10 mouse cellular contexts compared by ENCODE assay signal in genomic region chr5:122811364-122812079, GRCm38 (mm10). TPM values are rescaled to one million over a fixed set of nuclear protein-coding genes. Genes with fewer than 3 reads are reported as not detected.
DNase-seq lines count a peak whose midpoint lies in the region; ATAC-seq and TF ChIP-seq lines count a peak whose summit lies in the region.
"Had no signal": no experiment of that assay in that cellular context is flagged by ENCODE, and none has a peak within 500 bp of the region (broad histone marks: within the 10 kb centered on the region; RNA-seq: fewer than 3 reads in every experiment).

No protein-coding gene starts in this region.

- 91% methylated on average over 9 of the region's 9 CpGs for WGBS in heart, embryonic 11.5 days (ENCODE audit: insufficient replicate concordance)
- WGBS in stomach, postnatal 0 days = 92% methylated on average over 9 of the region's 9 CpGs

- H3K27me3 ChIP-seq in heart, embryonic 11.5 days (ENCODE audit: control insufficient read depth, insufficient read depth, low read length) = no peaks in the 10 kb centered on the region
- no peaks in the 10 kb centered on the region for H3K27me3 ChIP-seq in stomach, postnatal 0 days (ENCODE audit: control insufficient read depth, insufficient read depth, low read length)
- H3K27me3 ChIP-seq: embryonic facial prominence, embryonic 12.5 days had no signal

- no peaks in the 10 kb centered on the region for H3K4me1 ChIP-seq in heart, embryonic 11.5 days (ENCODE audit: control insufficient read depth, insufficient read depth, low read length)
- no peaks in the 10 kb centered on the region for H3K4me1 ChIP-seq in stomach, postnatal 0 days (replicated peaks; ENCODE audit: control insufficient read depth, insufficient read depth)
- H3K4me1 ChIP-seq: embryonic facial prominence, embryonic 12.5 days had no signal

- H3K27ac ChIP-seq in heart, embryonic 11.5 days (ENCODE audit: low read depth, low read length) = no peak overlapping the region
- no peak overlapping the region for H3K27ac ChIP-seq in stomach, postnatal 0 days (replicated peaks)
- H3K27ac ChIP-seq: embryonic facial prominence, embryonic 12.5 days; macrophage had no signal

- no peak for TF ChIP-seq EP300 in stomach, postnatal 0 days (optimal IDR thresholded peaks at IDR 0.05)

- H3K36me3 ChIP-seq in heart, embryonic 11.5 days (ENCODE audit: control insufficient read depth, insufficient read depth, low read length) = peaks cover 59% of the 10 kb centered on the region
- peaks cover 32% of the 10 kb centered on the region for H3K36me3 ChIP-seq in stomach, postnatal 0 days (ENCODE audit: control insufficient read depth, insufficient read depth, low read length)

- DNase-seq in heart, adult 11 months = peak; percentile 92
- peak; percentile 88 for DNase-seq in CD4-positive helper T cell, adult 2 months (ENCODE audit: low read depth, low spot score)
- peak; percentile 76 to 81 for DNase-seq in adrenal gland, postnatal 36 days
- peak; percentile 66 to 88 for DNase-seq in kidney, postnatal 36 days
- peak; percentile 83 for DNase-seq in stomach, postnatal 0 days (ENCODE audit: low spot score)

- no peak overlapping the region for H3K4me2 ChIP-seq in heart, embryonic 11.5 days
- no peak overlapping the region for H3K4me2 ChIP-seq in stomach, postnatal 0 days (replicated peaks; ENCODE audit: low read depth)
- H3K4me2 ChIP-seq: embryonic facial prominence, embryonic 12.5 days had no signal

- no peaks in the 10 kb centered on the region for H3K9me3 ChIP-seq in heart, embryonic 11.5 days (replicated peaks; ENCODE audit: control insufficient read depth, low read length)
- no peaks in the 10 kb centered on the region for H3K9me3 ChIP-seq in stomach, postnatal 0 days (ENCODE audit: control insufficient read depth, low read length)
- H3K9me3 ChIP-seq: embryonic facial prominence, embryonic 12.5 days had no signal

- H3K4me3 ChIP-seq in heart, embryonic 11.5 days (ENCODE audit: low read depth, low read length) = no peak overlapping the region
- no peak overlapping the region for H3K4me3 ChIP-seq in stomach, postnatal 0 days (ENCODE audit: low read depth, low read length)
- H3K4me3 ChIP-seq: embryonic facial prominence, embryonic 12.5 days had no signal

- peak; percentile 78 for TF ChIP-seq CTCF in stomach, postnatal 0 days (IDR thresholded peaks at IDR 0.05; ENCODE audit: low read depth)

- ATAC-seq in heart, embryonic 11.5 days (replicated peaks; ENCODE audit: insufficient number of reproducible peaks, low FRiP score, low TSS enrichment) = no peak
- ATAC-seq in erythroblast, adult 5-6 weeks (replicated peaks; ENCODE audit: low FRiP score, poor library complexity, severe bottlenecking) = peak; percentile 93
- peak; percentile 90 for ATAC-seq in megakaryocyte, adult 5-6 weeks (ENCODE audit: poor library complexity, severe bottlenecking)
- ATAC-seq in stomach, postnatal 0 days (ENCODE audit: low FRiP score, low TSS enrichment) = peak; percentile 72; the same call in 1 of the 2 replicates

- H3K9ac ChIP-seq in heart, embryonic 11.5 days (ENCODE audit: low read depth, low read length) = no peak overlapping the region
- no peak overlapping the region for H3K9ac ChIP-seq in stomach, postnatal 0 days (ENCODE audit: low read length)
- H3K9ac ChIP-seq: embryonic facial prominence, embryonic 12.5 days had no signal

RNA-seq across cellular contexts. Expression of gene Anapc5, which starts 9.6 kb away (rescaled TPM):
- polyA plus RNA-seq in heart, embryonic 11.5 days (2014; fragmentation: Nextera tagmentation; extraction: Ambion mirVana) = 354 and 366 TPM in 2 replicates
- total RNA-seq in adrenal gland, postnatal 36 days (2021) = 100 to 1,000 TPM; 154 to 181 TPM
- 76.7 and 89.7 TPM in 2 replicates for total RNA-seq in erythroblast, adult 5-6 weeks (2015; ENCODE audit: low replicate concordance)
- 116 and 153 TPM in 2 replicates for total RNA-seq in erythroblast, adult 5-6 weeks (2017; ENCODE audit: low replicate concordance)
- total RNA-seq in megakaryocyte, adult 5-6 weeks (2015) = 152 and 159 TPM in 2 replicates
- total RNA-seq in megakaryocyte, adult 5-6 weeks (2017) = 243 and 247 TPM in 2 replicates
- polyA plus RNA-seq in stomach, postnatal 0 days (2015; fragmentation: Nextera tagmentation; extraction: Ambion mirVana) = 168 and 169 TPM in 2 replicates

RNA-seq across cellular contexts. Expression of gene Camkk2, which starts 32.3 kb away (rescaled TPM):
- 8.7 and 14.0 TPM in 2 replicates for polyA plus RNA-seq in heart, embryonic 11.5 days (2014; fragmentation: Nextera tagmentation; extraction: Ambion mirVana)
- 10 to 100 TPM; 25.3 to 25.9 TPM for total RNA-seq in adrenal gland, postnatal 36 days (2021)
- 10.9 and 24.0 TPM in 2 replicates for total RNA-seq in erythroblast, adult 5-6 weeks (2015; ENCODE audit: low replicate concordance)
- total RNA-seq in erythroblast, adult 5-6 weeks (2017; ENCODE audit: low replicate concordance) = 12.8 and 21.6 TPM in 2 replicates
- total RNA-seq in megakaryocyte, adult 5-6 weeks (2015) = 70.6 and 86.6 TPM in 2 replicates
- 83.6 and 94.3 TPM in 2 replicates for total RNA-seq in megakaryocyte, adult 5-6 weeks (2017)
- 16.3 and 16.6 TPM in 2 replicates for polyA plus RNA-seq in stomach, postnatal 0 days (2015; fragmentation: Nextera tagmentation; extraction: Ambion mirVana)

RNA-seq across cellular contexts. Expression of gene Rnf34, which starts 38.3 kb away (rescaled TPM):
- polyA plus RNA-seq in heart, embryonic 11.5 days (2014; fragmentation: Nextera tagmentation; extraction: Ambion mirVana) = 32.4 and 36.0 TPM in 2 replicates
- 10 to 100 TPM; 22.8 to 28.5 TPM for total RNA-seq in adrenal gland, postnatal 36 days (2021)
- total RNA-seq in erythroblast, adult 5-6 weeks (2015; ENCODE audit: low replicate concordance) = 5.9 and 8.5 TPM in 2 replicates
- total RNA-seq in erythroblast, adult 5-6 weeks (2017; ENCODE audit: low replicate concordance) = 4.8 and 6.3 TPM in 2 replicates
- 10.5 and 13.5 TPM in 2 replicates for total RNA-seq in megakaryocyte, adult 5-6 weeks (2015)
- total RNA-seq in megakaryocyte, adult 5-6 weeks (2017) = 25.2 and 25.3 TPM in 2 replicates
- polyA plus RNA-seq in stomach, postnatal 0 days (2015; fragmentation: Nextera tagmentation; extraction: Ambion mirVana) = 16.9 and 19.1 TPM in 2 replicates
